Mouse (Mus musculus) thymus, postnatal 4 days (tissue): ENCODE data around the gene BC048403.

Experiments used
- DNase-seq: peaks from one replicate; pipeline ENCODE4 v3.0.0; 2021

Gene BC048403

GRCm38 (mm10) chr10:121759095-121759494, 19.4 kb downstream of the BC048403 start:
- peak; percentile 25 for DNase-seq

DNA sequence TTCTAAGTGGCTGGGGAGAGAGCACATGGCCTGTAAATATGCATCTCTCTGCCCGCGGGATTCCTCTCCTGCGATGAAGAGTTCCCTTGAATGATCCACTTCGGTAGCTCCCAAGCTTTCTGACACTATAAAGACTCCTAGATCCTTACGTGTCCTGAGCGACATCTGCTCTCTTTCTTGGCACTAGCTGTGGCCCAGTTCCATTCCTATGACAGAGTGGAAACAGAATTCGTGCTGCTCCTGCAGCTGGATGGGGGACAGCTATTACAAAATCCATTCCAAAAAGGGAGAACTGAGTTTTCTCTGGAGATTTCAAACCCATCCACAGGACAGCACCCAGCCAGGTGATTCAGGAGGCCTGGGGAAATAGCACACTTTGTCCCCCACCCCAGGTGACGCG, 22.4 kb downstream of the BC048403 start:
- no peak for DNase-seq

DNA sequence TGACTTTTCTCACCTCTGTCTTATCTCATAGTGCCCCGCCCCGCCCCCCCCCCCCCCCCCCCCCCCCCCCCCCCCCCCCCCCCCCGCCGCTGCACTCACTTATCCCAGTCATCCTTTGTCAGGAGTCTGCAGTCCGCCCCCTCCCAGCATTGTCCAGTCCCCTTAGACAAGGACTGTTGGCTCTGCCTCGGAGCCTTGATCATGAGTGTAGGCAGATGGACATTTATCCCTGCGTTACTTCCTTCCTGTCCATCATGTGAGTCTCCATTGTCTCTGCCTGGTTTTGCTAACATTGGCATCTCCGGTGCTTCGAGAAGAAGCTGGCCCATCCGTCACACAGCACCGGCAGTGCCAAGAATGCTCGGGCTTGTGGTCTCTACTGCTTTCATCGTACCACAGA, 23.5 kb downstream of the BC048403 start:
- DNase-seq = no peak

DNA sequence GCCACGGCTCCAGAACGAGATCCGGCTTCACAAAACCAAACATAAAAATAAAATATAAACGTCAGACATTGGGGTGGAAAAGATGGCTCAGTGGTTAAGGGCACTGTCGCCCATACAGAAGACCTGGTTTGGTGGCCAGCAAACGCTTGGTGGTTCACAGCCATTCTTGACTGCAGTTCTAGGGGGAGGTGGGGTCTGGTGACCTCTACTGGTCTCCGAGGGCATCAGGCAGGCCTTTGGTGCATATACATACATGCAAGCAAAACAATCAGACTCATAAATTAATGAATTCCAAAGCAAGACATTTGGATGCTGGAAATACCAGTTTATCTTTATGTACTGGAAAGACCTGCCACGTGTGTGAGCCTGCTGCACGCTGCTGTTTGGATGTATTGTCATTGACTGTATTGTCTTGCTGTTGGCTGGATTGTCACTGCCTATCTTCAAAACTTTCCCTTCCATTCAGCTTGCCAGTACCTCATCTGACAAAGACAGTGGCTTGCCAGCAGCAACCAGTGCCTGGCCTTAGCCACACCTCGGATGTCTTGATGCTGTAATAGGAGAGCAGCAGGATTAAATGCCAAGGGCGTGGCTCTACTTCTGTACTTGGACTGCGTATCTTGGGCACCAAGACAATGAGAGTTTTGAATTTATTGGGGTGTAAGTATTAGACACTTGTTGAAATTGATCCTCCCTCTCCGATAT, 24.9 kb downstream of the BC048403 start:
- DNase-seq = peak; percentile 25

- DNase-seq = no peak
These were observed 25.7 kb downstream of the BC048403 start for GRCm38 (mm10) chr10:121765174-121766057.

DNA sequence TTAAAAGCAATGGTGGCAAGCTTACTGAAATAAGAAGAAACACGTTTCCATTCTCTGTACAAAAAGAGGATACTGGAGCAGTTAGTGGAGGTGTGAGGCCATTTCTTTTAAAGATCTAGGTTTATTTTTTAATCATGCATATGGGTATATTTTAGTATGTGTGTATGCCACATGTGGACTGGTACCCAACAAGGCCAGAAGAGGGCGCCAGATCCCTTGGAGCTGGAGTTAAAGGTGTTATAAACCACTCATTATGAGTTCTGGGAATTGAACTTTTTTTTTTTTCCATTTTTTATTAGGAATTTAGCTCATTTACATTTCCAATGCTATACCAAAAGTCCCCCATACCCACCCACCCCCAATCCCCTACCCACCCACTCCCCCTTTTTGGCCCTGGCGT, 27.6 kb downstream of the BC048403 start:
- peak; percentile 65 for DNase-seq

DNA sequence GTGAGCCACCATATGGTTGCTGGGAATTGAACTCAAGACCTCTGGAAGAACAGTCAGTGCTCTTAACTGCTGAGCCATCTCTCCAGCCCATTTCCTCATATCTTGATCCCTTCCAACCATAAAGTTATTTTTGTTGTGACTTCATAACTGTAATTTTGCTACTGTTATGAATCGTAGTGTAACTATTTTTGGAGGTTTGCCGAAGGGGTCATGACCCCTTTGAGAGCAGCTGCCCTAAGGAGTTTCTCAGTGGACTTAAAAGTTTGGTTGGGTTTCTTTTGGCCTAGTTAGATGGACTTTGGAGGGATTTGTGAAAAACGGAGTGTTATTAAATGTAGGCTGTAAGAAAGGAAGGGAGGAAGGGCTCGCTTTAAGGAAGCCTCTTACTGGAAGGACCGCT, 30.0 kb downstream of the BC048403 start:
- no peak for DNase-seq

GRCm38 (mm10) chr10:121770624-121771577, 31.2 kb downstream of the BC048403 start:
- DNase-seq = peak; percentile 44

- no peak for DNase-seq
These were observed 34.1 kb downstream of the BC048403 start for GRCm38 (mm10) chr10:121773813-121774212.

DNA sequence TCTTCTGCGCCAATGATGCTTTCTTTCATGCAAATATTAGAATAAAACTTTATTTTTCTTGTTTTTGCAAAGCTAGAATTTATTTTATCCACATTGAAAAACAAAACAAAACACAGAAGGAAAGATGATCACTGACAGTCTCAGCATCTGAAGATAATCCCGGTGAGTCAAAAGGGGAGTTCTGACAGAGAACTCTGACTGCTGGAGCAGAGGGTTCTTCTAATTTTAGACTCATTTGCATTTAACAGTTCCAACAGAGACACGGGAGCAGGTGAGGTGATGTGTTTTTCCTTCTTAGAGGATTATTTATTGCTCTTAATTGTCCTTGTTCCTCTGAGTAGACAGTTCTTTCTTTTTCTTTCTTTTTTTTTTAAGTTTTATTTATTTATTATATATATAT, 36.3 kb downstream of the BC048403 start:
- no peak for DNase-seq

- peak; percentile 23 for DNase-seq
These were observed 41.4 kb downstream of the BC048403 start for GRCm38 (mm10) chr10:121781159-121781558.

- DNase-seq = no peak
These were observed 48.8 kb downstream of the BC048403 start for GRCm38 (mm10) chr10:121788536-121788935.

GRCm38 (mm10) chr10:121790078-121790477, 50.3 kb downstream of the BC048403 start:
- no peak for DNase-seq

DNA sequence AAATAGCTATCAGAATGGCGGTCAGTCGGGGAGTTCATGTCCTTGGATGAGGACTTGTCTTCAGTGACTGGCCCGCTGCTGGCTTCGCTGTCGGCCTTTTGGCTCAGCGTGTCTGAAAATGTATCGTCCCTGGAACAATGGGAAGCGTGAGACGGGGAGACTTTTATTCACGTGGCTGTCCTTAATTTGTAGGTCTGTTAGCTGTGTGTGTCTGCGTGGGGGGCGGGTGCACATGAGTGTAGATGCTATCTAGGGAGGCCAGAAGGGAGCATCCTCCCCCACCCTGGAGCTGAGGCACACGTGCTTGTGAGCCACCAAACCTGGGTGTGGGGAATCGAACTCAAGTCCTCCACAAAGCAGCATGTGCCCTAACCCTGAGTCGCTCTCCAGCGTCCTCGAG, 52.9 kb downstream of the BC048403 start:
- no peak for DNase-seq

DNA sequence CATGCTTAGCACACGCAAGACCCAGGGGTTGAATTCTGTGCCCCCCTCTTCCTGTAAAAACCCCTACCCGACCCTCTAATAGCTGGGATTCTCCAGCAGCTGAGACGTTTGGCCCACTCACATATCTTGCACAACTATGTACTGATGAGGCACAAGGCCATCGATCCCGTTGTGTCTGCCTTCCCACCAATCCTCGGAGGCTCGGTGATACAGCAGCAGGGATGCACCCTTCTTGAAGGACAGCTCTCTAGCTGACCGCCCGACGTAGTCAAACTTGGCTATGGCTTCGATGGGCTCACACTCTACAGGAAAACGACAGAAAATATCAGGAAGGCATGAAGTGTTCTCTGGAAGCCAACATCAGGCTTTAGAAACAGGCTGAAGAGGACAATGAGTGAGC, 54.7 kb downstream of the BC048403 start:
- DNase-seq = no peak

- no peak for DNase-seq
These were observed 56.5 kb downstream of the BC048403 start for GRCm38 (mm10) chr10:121796027-121796802.

GRCm38 (mm10) chr10:121800041-121800440, 60.3 kb downstream of the BC048403 start:
- DNase-seq = no peak
